30 mouse cellular contexts compared by ENCODE assay signal in the genomic region with DNA sequence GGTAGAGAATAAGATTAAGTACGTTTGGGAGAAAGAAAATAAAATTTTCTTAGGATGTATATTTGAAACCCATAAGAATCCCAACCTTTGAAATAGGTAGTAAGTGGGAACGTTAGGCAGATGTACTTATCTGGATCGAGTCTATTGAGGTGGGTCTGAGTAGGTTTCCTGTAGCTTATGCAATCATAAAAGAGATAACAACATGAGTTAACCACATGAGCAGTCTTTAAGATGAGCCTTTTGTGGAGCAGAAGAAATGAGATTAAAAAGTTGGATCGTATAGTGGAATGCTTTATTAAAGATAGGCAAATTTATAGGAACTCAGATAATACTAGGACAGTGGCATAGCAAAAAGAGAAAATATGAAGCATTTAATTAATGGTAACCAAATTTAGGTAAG.
"Had no signal": no experiment of that assay in that cellular context is flagged by ENCODE, and none has a peak within 500 bp of the region (broad histone marks: within the 10 kb centered on the region; RNA-seq: fewer than 3 reads in every experiment).

No protein-coding gene starts in this region.

- H3K9me3 ChIP-seq: heart, embryonic 12.5 days; heart, embryonic 13.5 days; heart, embryonic 15.5 days; hindbrain, embryonic 10.5 days; hindbrain, embryonic 12.5 days; hindbrain, embryonic 13.5 days; hindbrain, embryonic 15.5 days; intestine, embryonic 15.5 days; kidney, embryonic 15.5 days had no signal

- H3K27me3 ChIP-seq: heart, embryonic 12.5 days; heart, embryonic 13.5 days; heart, embryonic 15.5 days; hindbrain, embryonic 12.5 days; hindbrain, embryonic 13.5 days; hindbrain, embryonic 15.5 days; intestine, embryonic 15.5 days; kidney, embryonic 15.5 days had no signal

- H3K36me3 ChIP-seq: heart, embryonic 12.5 days; heart, embryonic 13.5 days; heart, embryonic 15.5 days; hindbrain, embryonic 10.5 days; hindbrain, embryonic 12.5 days; hindbrain, embryonic 13.5 days; hindbrain, embryonic 15.5 days; intestine, embryonic 15.5 days; kidney, embryonic 15.5 days had no signal

- H3K9ac ChIP-seq: heart, embryonic 12.5 days; heart, embryonic 13.5 days; heart, embryonic 15.5 days; hindbrain, embryonic 12.5 days; hindbrain, embryonic 13.5 days; hindbrain, embryonic 14.5 days; hindbrain, embryonic 15.5 days; intestine, embryonic 15.5 days; kidney, embryonic 15.5 days had no signal

- H3K27ac ChIP-seq: heart, embryonic 13.5 days; heart, embryonic 15.5 days; hindbrain, embryonic 10.5 days; hindbrain, embryonic 12.5 days; hindbrain, embryonic 13.5 days; hindbrain, embryonic 14.5 days; hindbrain, embryonic 15.5 days; hindbrain, postnatal 0 days; intestine, embryonic 15.5 days; kidney, embryonic 15.5 days; kidney, postnatal 0 days; layer of hippocampus, adult 2 months; left cerebral cortex, adult 2 months had no signal

- H3K4me3 ChIP-seq: heart, embryonic 12.5 days; heart, embryonic 13.5 days; heart, embryonic 15.5 days; hindbrain, embryonic 10.5 days; hindbrain, embryonic 12.5 days; hindbrain, embryonic 13.5 days; hindbrain, embryonic 15.5 days; intestine, embryonic 15.5 days; kidney, embryonic 15.5 days; layer of hippocampus, adult 2 months; left cerebral cortex, adult 2 months had no signal

- H3K4me1 ChIP-seq: heart, embryonic 12.5 days; heart, embryonic 13.5 days; heart, embryonic 15.5 days; hindbrain, embryonic 10.5 days; hindbrain, embryonic 12.5 days; hindbrain, embryonic 13.5 days; hindbrain, embryonic 15.5 days; intestine, embryonic 15.5 days; kidney, embryonic 15.5 days had no signal

- DNase-seq: heart, postnatal 10 days; heart, postnatal 14 days; heart, postnatal 36 days; heart, postnatal 4 days; kidney, adult 11 months; kidney, adult 18-20 months; kidney, adult 2 months; kidney, adult 8-10 months; kidney, adult 9 months; kidney, postnatal 10 days; kidney, postnatal 14 days; kidney, postnatal 25 days; kidney, postnatal 36 days; kidney, postnatal 4 days; layer of hippocampus, adult 9-11 months; layer of hippocampus, postnatal 36 days had no signal
